Mouse (Mus musculus): ENCODE measurements around the gene Ajap1. TPM values are rescaled to one million over a fixed set of nuclear protein-coding genes. Genes with fewer than 3 reads are reported as not detected.

Ajap1 gene
- total RNA-seq, 1 experiment, result 0.27 TPM

DNA sequence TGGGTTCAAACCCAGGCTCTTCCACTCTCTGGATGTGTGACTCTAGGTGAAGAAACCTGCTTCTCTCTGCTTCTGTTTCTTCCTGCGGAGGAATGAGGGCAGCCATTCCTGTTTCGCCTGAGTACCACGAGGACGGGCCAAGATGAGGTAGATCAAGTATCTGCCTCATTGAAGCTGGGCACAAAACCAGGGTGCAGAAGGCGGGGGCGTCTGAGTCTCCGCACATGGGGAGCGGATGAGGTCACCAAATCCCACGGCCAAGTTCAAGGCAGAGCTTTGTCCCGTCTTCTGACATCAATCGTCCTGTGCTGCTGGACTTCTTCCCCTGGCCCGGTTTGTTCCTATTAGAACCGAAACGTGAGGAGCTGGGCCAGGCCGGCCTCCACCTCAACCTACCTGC lies 12.9 kb downstream of the Ajap1 start:
- no peak overlapping the region for H3K4me3 ChIP-seq (ENCODE audit: insufficient read depth in 1 of 2, low read depth in 1 of 2, low read length in 2 of 2, poor library complexity in 1 of 2, severe bottlenecking in 1 of 2)
- in situ Hi-C loops (cut with MboI; ENCODE audit: low sequenced_read_pairs in 2 of 2, unreplicated experiment in 2 of 2), result loop anchor here in 1 of 2 experiments (10.0 kb wide), 1 partner anchor 295 kb away; no protein-coding TSS in a partner anchor
- H3K4me1 ChIP-seq (ENCODE audit: control insufficient read depth in 2 of 2, insufficient read depth in 2 of 2, low read length in 2 of 2, poor library complexity in 1 of 2), result 0 out of 4 replicates have a peak, but pooled peaks cover 0 to 3% of the 10 kb centered on the region in 2 experiments
- TF ChIP-seq MAFK (IDR thresholded peaks at IDR 0.05; ENCODE audit: insufficient read depth, low read depth, low read length) (no peak), ZNF384 (IDR thresholded peaks at IDR 0.05; ENCODE audit: low read depth, low read length) (no peak), CHD2 (IDR thresholded peaks at IDR 0.05; ENCODE audit: low read depth, low read length) (no peak), ZC3H11A (IDR thresholded peaks at IDR 0.05; ENCODE audit: borderline replicate concordance, low read depth, low read length) (no peak), HCFC1 (IDR thresholded peaks at IDR 0.05; ENCODE audit: borderline replicate concordance, insufficient read depth, low read length) (no peak)
- no peak overlapping the region for H3K27ac ChIP-seq (ENCODE audit: insufficient read depth, low read depth, low read length, poor library complexity, severe bottlenecking)
- no peaks in the 10 kb centered on the region for H3K36me3 ChIP-seq (ENCODE audit: control insufficient read depth, insufficient read depth, low read length, poor library complexity, severe bottlenecking)
- no peak overlapping the region for H3K9ac ChIP-seq (ENCODE audit: insufficient read depth, low read depth, low read length, poor library complexity, severe bottlenecking)
- DNase-seq (ENCODE audit: low read depth, low spot score), result no peak
- no peaks in the 10 kb centered on the region for H3K9me3 ChIP-seq (ENCODE audit: control insufficient read depth, insufficient read depth, low read depth, low read length)

DNA sequence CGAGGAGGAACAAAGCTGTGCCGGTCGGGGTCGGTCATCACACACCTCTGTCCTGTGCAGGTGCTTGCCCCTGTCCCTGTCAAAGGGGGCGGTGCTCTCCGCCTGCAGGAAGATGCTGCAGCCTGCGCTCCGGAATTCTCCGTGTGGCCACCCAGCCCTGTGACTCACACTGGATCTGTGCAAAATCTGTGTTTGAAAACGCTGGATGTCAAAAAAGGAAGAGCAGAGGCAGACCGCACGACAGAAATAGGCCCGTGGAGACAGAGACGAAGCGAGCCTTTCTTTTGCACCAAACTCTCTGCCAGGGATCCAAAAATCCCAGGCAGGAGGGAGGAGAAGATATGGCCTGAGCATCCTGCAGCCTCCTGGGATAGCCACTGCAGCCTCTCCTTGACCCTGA lies 22.7 kb downstream of the Ajap1 start:
- no peak for TF ChIP-seq ZNF384 (IDR thresholded peaks at IDR 0.05; ENCODE audit: low read depth, low read length)
- TF ChIP-seq HCFC1 (IDR thresholded peaks at IDR 0.05; ENCODE audit: borderline replicate concordance, insufficient read depth, low read length), result no peak
- no peak for TF ChIP-seq MAFK (IDR thresholded peaks at IDR 0.05; ENCODE audit: insufficient read depth, low read depth, low read length)
- no peak for TF ChIP-seq ZC3H11A (IDR thresholded peaks at IDR 0.05; ENCODE audit: borderline replicate concordance, low read depth, low read length)
- no peak for TF ChIP-seq CHD2 (IDR thresholded peaks at IDR 0.05; ENCODE audit: low read depth, low read length)
- in situ Hi-C loops (cut with MboI; ENCODE audit: low sequenced_read_pairs in 2 of 2, unreplicated experiment in 2 of 2), result no loop called here
- DNase-seq (ENCODE audit: low read depth, low spot score), result no peak
- H3K4me1 ChIP-seq (ENCODE audit: control insufficient read depth in 2 of 2, insufficient read depth in 2 of 2, low read length in 2 of 2, poor library complexity in 1 of 2), result no peaks in the 10 kb centered on the region
- H3K9me3 ChIP-seq (ENCODE audit: control insufficient read depth, insufficient read depth, low read depth, low read length), result no peaks in the 10 kb centered on the region
- H3K36me3 ChIP-seq (ENCODE audit: control insufficient read depth, insufficient read depth, low read length, poor library complexity, severe bottlenecking), result no peaks in the 10 kb centered on the region
- no peak overlapping the region for H3K9ac ChIP-seq (ENCODE audit: insufficient read depth, low read depth, low read length, poor library complexity, severe bottlenecking)
- no peak overlapping the region for H3K4me3 ChIP-seq (ENCODE audit: insufficient read depth in 1 of 2, low read depth in 1 of 2, low read length in 2 of 2, poor library complexity in 1 of 2, severe bottlenecking in 1 of 2)
- no peak overlapping the region for H3K27ac ChIP-seq (ENCODE audit: insufficient read depth, low read depth, low read length, poor library complexity, severe bottlenecking)

DNA sequence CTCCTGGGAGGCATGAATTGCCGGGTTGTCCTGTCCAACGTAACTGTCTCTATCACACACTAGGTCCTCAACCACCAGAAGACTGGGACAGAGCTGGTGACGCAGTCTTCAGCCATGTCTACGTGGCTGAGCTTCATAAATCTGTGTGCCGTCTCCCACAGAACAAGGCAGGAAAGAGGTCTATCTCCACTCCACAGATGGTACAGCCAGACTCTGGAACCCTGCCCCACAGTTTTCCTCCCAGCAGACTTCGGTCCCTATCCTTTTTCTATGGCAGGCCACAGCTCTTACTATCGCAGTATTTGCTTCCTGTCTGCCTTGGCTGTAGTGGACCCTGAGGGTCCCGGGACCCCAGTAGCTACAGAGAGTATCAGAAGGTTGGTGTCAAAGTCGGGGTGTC lies 23.1 kb downstream of the Ajap1 start:
- Histone ChIP-seq H3K9ac (ENCODE audit: insufficient read depth, low read depth, low read length, poor library complexity, severe bottlenecking) (no peak overlapping the region), H3K4me3 (ENCODE audit: insufficient read depth in 1 of 2, low read depth in 1 of 2, low read length in 2 of 2, poor library complexity in 1 of 2, severe bottlenecking in 1 of 2) (no peak overlapping the region), H3K36me3 (ENCODE audit: control insufficient read depth, insufficient read depth, low read length, poor library complexity, severe bottlenecking) (no peaks in the 10 kb centered on the region), H3K4me1 (ENCODE audit: control insufficient read depth in 2 of 2, insufficient read depth in 2 of 2, low read length in 2 of 2, poor library complexity in 1 of 2) (no peaks in the 10 kb centered on the region), H3K27ac (ENCODE audit: insufficient read depth, low read depth, low read length, poor library complexity, severe bottlenecking) (no peak overlapping the region), H3K9me3 (ENCODE audit: control insufficient read depth, insufficient read depth, low read depth, low read length) (no peaks in the 10 kb centered on the region)
- in situ Hi-C loops (cut with MboI; ENCODE audit: low sequenced_read_pairs in 2 of 2, unreplicated experiment in 2 of 2), result no loop called here
- TF ChIP-seq MAFK (IDR thresholded peaks at IDR 0.05; ENCODE audit: insufficient read depth, low read depth, low read length) (no peak), ZC3H11A (IDR thresholded peaks at IDR 0.05; ENCODE audit: borderline replicate concordance, low read depth, low read length) (no peak), HCFC1 (IDR thresholded peaks at IDR 0.05; ENCODE audit: borderline replicate concordance, insufficient read depth, low read length) (no peak), ZNF384 (IDR thresholded peaks at IDR 0.05; ENCODE audit: low read depth, low read length) (no peak), CHD2 (IDR thresholded peaks at IDR 0.05; ENCODE audit: low read depth, low read length) (no peak)
- DNase-seq (ENCODE audit: low read depth, low spot score), result no peak

DNA sequence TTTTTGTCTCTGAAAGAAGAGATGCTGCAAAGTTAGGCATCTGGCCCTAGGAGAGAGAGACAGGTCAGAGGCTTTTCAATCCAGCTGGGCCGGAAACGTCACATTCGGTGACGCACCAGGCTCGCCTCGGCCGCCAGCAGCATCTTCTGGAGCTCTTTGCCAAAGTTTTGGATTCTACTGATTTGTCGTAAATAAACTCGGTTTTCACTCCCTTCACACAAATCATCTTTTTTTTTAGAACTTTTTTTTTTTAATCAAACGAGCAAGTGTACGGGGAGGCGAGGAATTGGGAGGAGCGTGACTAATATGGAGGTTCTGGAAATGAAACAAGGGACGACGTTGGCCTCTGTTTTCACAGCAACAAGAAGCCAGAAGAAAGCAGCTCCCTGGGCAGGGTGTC lies 23.8 kb downstream of the Ajap1 start:
- in situ Hi-C loops (cut with MboI; ENCODE audit: low sequenced_read_pairs in 2 of 2, unreplicated experiment in 2 of 2), result no loop called here
- no peak overlapping the region for H3K27ac ChIP-seq (ENCODE audit: insufficient read depth, low read depth, low read length, poor library complexity, severe bottlenecking)

DNA sequence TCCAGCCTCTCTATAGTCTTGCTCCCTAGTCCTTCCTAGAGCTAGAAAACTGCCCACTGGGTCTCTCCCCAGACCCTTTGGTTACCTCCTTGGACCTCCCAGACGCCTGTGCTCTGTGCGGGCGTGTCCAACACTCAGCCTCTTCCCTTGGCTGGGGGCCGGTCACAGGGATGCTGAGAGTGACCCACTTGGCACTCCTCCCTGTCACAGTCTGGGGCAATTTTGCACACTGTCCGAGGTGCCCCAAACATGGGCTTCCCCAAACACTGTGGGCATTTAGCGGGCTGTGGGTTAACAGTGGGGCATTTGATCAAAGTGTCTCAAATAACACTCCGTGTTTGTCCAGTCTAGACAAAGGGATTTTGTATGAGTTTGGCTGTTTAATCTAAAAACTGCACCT lies 29.1 kb downstream of the Ajap1 start:
- Histone ChIP-seq H3K9me3 (ENCODE audit: control insufficient read depth, insufficient read depth, low read depth, low read length) (no peaks in the 10 kb centered on the region), H3K4me1 (ENCODE audit: control insufficient read depth in 2 of 2, insufficient read depth in 2 of 2, low read length in 2 of 2, poor library complexity in 1 of 2) (no peaks in the 10 kb centered on the region), H3K4me3 (ENCODE audit: insufficient read depth in 1 of 2, low read depth in 1 of 2, low read length in 2 of 2, poor library complexity in 1 of 2, severe bottlenecking in 1 of 2) (no peak overlapping the region), H3K36me3 (ENCODE audit: control insufficient read depth, insufficient read depth, low read length, poor library complexity, severe bottlenecking) (no peaks in the 10 kb centered on the region), H3K27ac (ENCODE audit: insufficient read depth, low read depth, low read length, poor library complexity, severe bottlenecking) (no peak overlapping the region), H3K9ac (ENCODE audit: insufficient read depth, low read depth, low read length, poor library complexity, severe bottlenecking) (no peak overlapping the region)
- TF ChIP-seq CHD2 (IDR thresholded peaks at IDR 0.05; ENCODE audit: low read depth, low read length) (no peak), ZC3H11A (IDR thresholded peaks at IDR 0.05; ENCODE audit: borderline replicate concordance, low read depth, low read length) (no peak), MAFK (IDR thresholded peaks at IDR 0.05; ENCODE audit: insufficient read depth, low read depth, low read length) (no peak), HCFC1 (IDR thresholded peaks at IDR 0.05; ENCODE audit: borderline replicate concordance, insufficient read depth, low read length) (no peak), ZNF384 (IDR thresholded peaks at IDR 0.05; ENCODE audit: low read depth, low read length) (no peak)
- DNase-seq (ENCODE audit: low read depth, low spot score), result no peak
- in situ Hi-C loops (cut with MboI; ENCODE audit: low sequenced_read_pairs in 2 of 2, unreplicated experiment in 2 of 2), result no loop called here

More for the DNA sequence above, 23.8 kb downstream of the Ajap1 start:
- no peak for TF ChIP-seq MAFK (IDR thresholded peaks at IDR 0.05; ENCODE audit: insufficient read depth, low read depth, low read length)
- no peak for TF ChIP-seq CHD2 (IDR thresholded peaks at IDR 0.05; ENCODE audit: low read depth, low read length)
- no peak for TF ChIP-seq HCFC1 (IDR thresholded peaks at IDR 0.05; ENCODE audit: borderline replicate concordance, insufficient read depth, low read length)
- TF ChIP-seq ZC3H11A (IDR thresholded peaks at IDR 0.05; ENCODE audit: borderline replicate concordance, low read depth, low read length), result no peak
- Histone ChIP-seq H3K36me3 (ENCODE audit: control insufficient read depth, insufficient read depth, low read length, poor library complexity, severe bottlenecking) (no peaks in the 10 kb centered on the region), H3K4me1 (ENCODE audit: control insufficient read depth in 2 of 2, insufficient read depth in 2 of 2, low read length in 2 of 2, poor library complexity in 1 of 2) (no peaks in the 10 kb centered on the region), H3K9ac (ENCODE audit: insufficient read depth, low read depth, low read length, poor library complexity, severe bottlenecking) (no peak overlapping the region), H3K4me3 (ENCODE audit: insufficient read depth in 1 of 2, low read depth in 1 of 2, low read length in 2 of 2, poor library complexity in 1 of 2, severe bottlenecking in 1 of 2) (no peak overlapping the region), H3K9me3 (ENCODE audit: control insufficient read depth, insufficient read depth, low read depth, low read length) (no peaks in the 10 kb centered on the region)
- DNase-seq (ENCODE audit: low read depth, low spot score), result no peak
